Mouse (Mus musculus): ENCODE data around the gene Mmp21. TPM values are rescaled to one million over a fixed set of nuclear protein-coding genes. Genes with fewer than 3 reads are reported as not detected.
"Not testable (repeated sequence)": the region's sequence is repeated elsewhere in the genome, so short reads cannot be mapped to it uniquely, and the experiment has no call there.

Mmp21 gene
- not detected for total RNA-seq (2021)
- long read RNA-seq, experiment 1 = 0 reads
- long read RNA-seq, experiment 2 = 0 reads

GRCm38 (mm10) chr7:133679961-133680360 is at the start of gene Mmp21:
Gene Mmp21 (minus strand): TSS chr7:133680061.
- no peak for DNase-seq
- intact Hi-C loops (cut with DNase I) = no loop called here
- Histone ChIP-seq H3K4me3 (no peak within 1 kb of the TSS), H3K27ac (no peak within 1 kb of the TSS)
- no peak for TF ChIP-seq CTCF (IDR thresholded peaks at IDR 0.05)

- intact Hi-C loops (cut with DNase I) = no loop called here
- TF ChIP-seq CTCF (IDR thresholded peaks at IDR 0.05) = no peak
These were observed 49.5 kb upstream of the Mmp21 start for GRCm38 (mm10) chr7:133729351-133729750.

GRCm38 (mm10) chr7:133727027-133727426 is 47.2 kb upstream of the Mmp21 start:
- H3K27ac ChIP-seq = peak overlapping the region; percentile 65
- TF ChIP-seq CTCF (IDR thresholded peaks at IDR 0.05) = no peak
- H3K4me3 ChIP-seq = no peak overlapping the region
- intact Hi-C loops (cut with DNase I) = no loop called here
- no peak for DNase-seq

More at GRCm38 (mm10) chr7:133729351-133729750, 49.5 kb upstream of the Mmp21 start:
- DNase-seq = no peak
- no peak overlapping the region for H3K27ac ChIP-seq
- H3K4me3 ChIP-seq = no peak overlapping the region

DNA sequence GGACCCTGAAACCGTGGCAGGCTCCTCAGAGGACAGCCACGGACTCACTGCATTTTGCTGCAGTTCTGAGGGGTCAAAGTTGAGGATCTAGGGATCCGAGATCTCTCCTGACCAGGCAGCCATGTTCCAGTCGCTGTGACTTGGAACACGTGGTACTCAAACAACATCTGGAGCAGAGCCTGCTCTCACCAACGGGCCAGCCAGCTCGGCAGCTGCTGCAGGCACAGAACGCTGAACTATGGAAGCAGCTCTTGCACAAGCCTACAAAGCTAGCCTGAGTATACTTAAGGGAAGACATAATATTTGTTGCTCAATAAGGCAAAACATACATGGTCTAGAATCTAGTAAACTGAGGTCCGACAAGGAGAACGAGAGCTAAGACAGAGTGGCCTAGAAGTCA is 45.7 kb upstream of the Mmp21 start:
- Histone ChIP-seq H3K4me3 (no peak overlapping the region), H3K27ac (peak overlapping the region; percentile 65)
- intact Hi-C loops (cut with DNase I) = no loop called here
- TF ChIP-seq CTCF (IDR thresholded peaks at IDR 0.05) = no peak
- peak; percentile 74 for DNase-seq

DNA sequence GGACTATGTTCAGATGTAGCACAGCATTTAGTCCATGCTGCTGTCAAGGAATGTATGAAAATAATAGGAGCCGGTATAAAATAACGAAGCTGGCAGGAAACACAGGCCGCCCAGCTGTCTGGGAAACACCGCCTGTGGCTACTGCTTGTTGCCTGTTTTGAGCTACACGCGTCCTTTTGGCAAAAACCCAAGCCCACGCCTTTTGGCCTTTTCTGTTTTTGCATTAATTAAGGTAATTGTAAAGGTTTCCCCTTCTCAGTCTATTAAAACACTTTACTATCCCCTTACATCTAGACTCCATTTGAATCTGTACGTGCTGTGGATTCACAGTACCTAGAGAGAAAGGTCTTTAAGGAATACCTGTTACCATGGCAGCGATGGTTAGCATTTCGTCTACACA is 45.0 kb upstream of the Mmp21 start:
- Histone ChIP-seq H3K27ac (0 out of 2 replicates have a peak overlapping the region, but pooled peaks have one; percentile 65), H3K4me3 (no peak overlapping the region)
- intact Hi-C loops (cut with DNase I) = no loop called here
- no peak for DNase-seq
- no peak for TF ChIP-seq CTCF (IDR thresholded peaks at IDR 0.05)

DNA sequence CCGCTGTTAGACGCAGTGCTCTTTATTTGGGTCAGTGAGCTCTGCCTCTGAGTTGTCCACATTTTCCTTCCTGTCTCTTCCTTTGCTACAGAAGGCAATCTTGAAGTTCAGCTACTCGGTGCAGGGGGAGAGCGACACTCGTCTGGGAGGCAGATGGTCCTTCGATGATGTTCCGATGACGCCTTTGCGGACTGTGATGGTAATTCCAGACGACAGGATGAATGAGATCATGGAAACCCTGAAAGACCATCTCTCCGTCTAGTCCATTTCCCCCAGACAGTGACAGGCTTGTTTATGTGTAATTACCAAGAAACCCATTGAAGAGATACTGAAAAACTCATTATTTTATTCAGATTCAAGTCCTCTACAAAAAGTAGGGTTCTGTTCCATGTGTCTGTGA is 40.8 kb upstream of the Mmp21 start:
- intact Hi-C loops (cut with DNase I) = no loop called here
- no peak for TF ChIP-seq CTCF (IDR thresholded peaks at IDR 0.05)

DNA sequence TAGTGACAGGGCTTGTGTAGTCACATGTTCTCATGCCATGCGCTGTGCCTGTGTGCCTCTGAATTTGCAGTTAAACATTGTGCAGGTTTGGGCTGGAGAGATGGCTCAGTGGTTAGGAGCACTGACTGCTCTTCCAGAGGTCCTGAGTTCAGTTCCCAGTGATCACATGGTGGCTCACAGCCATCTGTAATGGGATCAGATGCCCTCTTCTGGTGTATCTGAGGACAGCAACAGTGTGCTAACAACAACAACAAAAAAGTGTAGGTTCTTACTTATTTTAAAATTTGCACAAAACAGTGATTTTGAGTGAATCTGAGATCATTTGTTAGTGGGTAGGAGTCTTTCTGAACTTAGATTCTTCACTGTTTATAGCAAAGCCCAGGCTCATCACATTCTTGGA is 38.7 kb upstream of the Mmp21 start:
- intact Hi-C loops (cut with DNase I) = no loop called here
- TF ChIP-seq CTCF (IDR thresholded peaks at IDR 0.05) = peak; percentile 46
- no peak for DNase-seq
- Histone ChIP-seq H3K27ac (peak overlapping the region; percentile 35), H3K4me3 (no peak overlapping the region)

More for the DNA sequence above, 40.8 kb upstream of the Mmp21 start:
- Histone ChIP-seq H3K4me3 (no peak overlapping the region), H3K27ac (no peak overlapping the region)
- no peak for DNase-seq

DNA sequence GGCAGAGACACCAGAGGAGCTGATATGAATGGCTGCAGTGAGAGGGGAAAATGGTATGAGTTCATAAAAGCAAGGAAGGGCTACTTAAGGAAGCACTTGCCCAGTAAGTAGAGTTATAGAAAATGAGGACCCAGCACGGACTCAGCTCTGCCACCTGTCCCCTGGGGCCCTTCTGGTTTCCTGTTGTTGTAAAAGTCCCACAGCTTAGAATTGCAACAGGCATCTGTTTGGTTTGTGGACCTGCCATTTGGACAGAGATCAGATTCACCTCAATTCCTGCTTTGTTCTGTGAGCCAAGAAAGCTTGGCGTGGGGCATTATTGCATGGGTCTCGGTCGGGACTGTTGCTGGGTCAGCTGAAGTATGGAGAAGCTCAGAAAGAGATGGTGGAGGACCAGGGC is 35.5 kb upstream of the Mmp21 start:
- DNase-seq = no peak
- intact Hi-C loops (cut with DNase I) = no loop called here
- TF ChIP-seq CTCF (IDR thresholded peaks at IDR 0.05) = no peak
- no peak overlapping the region for H3K27ac ChIP-seq
- no peak overlapping the region for H3K4me3 ChIP-seq

DNA sequence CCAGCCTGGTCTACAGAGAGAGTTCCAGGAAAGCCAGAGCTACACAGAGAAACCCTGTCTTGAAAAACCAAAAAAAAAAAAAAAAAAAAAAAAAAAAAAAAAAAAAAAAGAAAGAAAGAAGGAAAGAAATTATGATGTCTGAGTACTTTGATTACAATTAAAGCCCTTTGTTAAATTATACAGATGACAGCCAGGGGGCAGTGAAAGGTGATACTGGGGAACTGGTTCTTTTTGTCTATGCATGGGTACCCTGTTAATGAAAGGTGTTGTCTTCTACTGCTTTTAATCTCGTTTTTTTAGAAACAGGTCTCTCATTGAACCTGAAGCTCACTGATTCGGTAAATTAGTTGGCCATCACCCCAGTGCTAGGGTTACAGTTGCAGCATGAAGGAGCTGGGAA is 27.4 kb upstream of the Mmp21 start:
- intact Hi-C loops (cut with DNase I) = loop anchor here (5.0 kb wide), 1 partner anchor 70 kb away; the partner anchor contains the start of gene Edrf1

GRCm38 (mm10) chr7:133703906-133704305 is 24.0 kb upstream of the Mmp21 start:
- intact Hi-C loops (cut with DNase I) = no loop called here
- no peak for TF ChIP-seq CTCF (IDR thresholded peaks at IDR 0.05)
- no peak overlapping the region for H3K27ac ChIP-seq
- DNase-seq = no peak
- no peak overlapping the region for H3K4me3 ChIP-seq

More for the DNA sequence above, 27.4 kb upstream of the Mmp21 start:
- TF ChIP-seq CTCF (IDR thresholded peaks at IDR 0.05) = peak; percentile 32
- no peak overlapping the region for H3K27ac ChIP-seq
- no peak for DNase-seq
- H3K4me3 ChIP-seq = no peak overlapping the region

DNA sequence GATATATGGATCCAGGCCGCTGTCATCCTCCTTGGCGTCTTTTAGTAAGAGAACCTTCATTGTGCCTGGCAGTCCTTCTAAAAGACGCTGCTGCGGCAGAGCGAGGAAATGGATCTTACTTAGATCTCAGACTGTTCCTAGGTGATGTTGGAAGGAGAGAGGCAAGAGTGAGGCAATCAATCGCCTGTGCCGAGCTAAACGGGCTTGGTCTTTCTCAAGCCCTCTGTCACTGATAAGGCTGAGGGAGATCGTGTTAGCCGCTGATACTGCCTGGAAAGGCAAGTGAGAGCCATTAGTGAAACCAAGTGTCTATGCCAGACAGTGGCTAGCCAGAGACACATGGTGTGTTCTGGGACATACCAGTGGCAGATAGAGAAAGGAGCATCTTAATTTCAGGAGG is 22.5 kb upstream of the Mmp21 start:
- H3K4me3 ChIP-seq = no peak overlapping the region
- TF ChIP-seq CTCF (IDR thresholded peaks at IDR 0.05) = no peak
- intact Hi-C loops (cut with DNase I) = no loop called here
- no peak overlapping the region for H3K27ac ChIP-seq
- no peak for DNase-seq

GRCm38 (mm10) chr7:133701366-133701765 is 21.5 kb upstream of the Mmp21 start:
- no peak for DNase-seq
- intact Hi-C loops (cut with DNase I) = no loop called here
- Histone ChIP-seq H3K4me3 (no peak overlapping the region), H3K27ac (no peak overlapping the region)
- no peak for TF ChIP-seq CTCF (IDR thresholded peaks at IDR 0.05)

DNA sequence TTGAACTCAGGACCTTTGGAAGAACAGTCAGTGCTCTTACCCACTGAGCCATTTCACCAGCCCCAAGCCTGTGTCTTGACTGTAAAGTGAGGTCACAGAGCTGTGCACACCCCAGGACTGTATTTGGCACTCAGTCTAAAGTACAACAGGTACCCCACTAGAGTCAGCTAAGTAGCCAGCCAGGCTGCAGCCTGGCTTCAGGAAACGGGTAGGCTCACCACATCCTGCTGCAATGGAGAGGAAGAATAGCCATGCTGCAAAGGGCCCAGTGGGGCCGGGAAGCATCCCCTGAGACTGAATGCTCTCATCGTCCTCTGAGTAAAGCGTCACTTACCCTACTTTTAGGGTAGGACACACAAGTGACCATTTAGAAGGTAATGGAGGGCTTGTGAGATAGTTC is 20.0 kb upstream of the Mmp21 start:
- H3K4me3 ChIP-seq = no peak overlapping the region
- intact Hi-C loops (cut with DNase I) = no loop called here
- H3K27ac ChIP-seq = no peak overlapping the region
- DNase-seq = no peak
- no peak for TF ChIP-seq CTCF (IDR thresholded peaks at IDR 0.05)

DNA sequence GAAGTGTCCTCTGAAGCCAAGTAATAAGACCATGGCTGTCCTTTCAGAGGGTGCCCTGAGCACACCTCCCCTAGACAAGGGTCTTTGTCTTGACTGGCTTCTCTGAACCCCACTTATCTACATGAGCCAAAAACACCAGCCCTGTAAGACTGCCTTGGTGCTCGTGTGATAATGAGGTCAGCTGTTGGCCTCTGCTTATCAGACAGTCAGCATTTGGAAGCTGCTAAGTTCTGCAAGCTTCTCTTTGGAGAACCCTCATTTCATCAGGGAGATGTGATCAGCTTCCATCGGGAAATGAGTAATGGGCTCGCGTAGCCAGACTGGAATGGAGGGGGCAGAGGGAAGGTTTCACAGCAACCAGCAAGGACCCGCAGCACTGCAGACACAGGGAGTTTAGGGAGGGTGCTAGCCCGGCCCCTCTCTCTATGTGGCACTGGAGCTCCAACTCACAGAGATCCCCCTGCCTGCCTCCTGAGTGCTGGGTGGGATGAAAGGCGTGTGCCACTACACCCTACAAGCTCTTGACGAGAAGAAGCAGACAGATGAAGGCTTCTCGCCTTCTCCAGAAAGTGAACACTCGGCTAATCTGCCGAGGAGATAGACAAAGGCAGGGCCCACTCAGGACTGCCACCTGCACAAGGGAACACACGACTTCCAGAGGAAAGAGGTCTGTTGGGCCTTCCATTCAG is 18.3 kb upstream of the Mmp21 start:
- no peak for DNase-seq
- Histone ChIP-seq H3K27ac (no peak overlapping the region), H3K4me3 (no peak overlapping the region)
- no peak for TF ChIP-seq CTCF (IDR thresholded peaks at IDR 0.05)
- intact Hi-C loops (cut with DNase I) = no loop called here

DNA sequence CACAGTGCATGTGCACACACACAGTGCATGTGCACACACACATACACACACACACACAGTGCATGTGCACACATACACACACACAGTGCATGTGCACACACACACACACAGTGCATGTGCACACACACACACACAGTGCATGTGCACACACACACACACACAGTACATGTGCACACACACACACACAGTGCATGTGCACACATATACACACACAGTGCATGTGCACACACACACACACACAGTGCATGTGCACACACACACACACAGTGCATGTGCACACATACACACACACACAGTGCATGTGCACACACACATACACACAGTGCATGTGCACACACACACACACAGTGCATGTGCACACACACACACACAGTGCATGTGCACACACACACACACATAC is 5.8 kb upstream of the Mmp21 start:
- H3K4me3 ChIP-seq; intact Hi-C loops (cut with DNase I); H3K27ac ChIP-seq; DNase-seq: not testable (repeated sequence)

All from gastrocnemius, adult 2 months (tissue).